10 mouse cellular contexts compared by ENCODE assay signal in genomic region chr13:100524896-100525295, GRCm38 (mm10).
"Had no signal": no experiment of that assay in that cellular context is flagged by ENCODE, and none has a peak within 500 bp of the region (broad histone marks: within the 10 kb centered on the region; RNA-seq: fewer than 3 reads in every experiment).

No protein-coding gene starts in this region.

- DNase-seq: kidney, adult 8-10 months; kidney, postnatal 10 days; kidney, postnatal 36 days; liver; liver, postnatal 0 days; lung, embryonic 14.5 days; right cerebral cortex, postnatal 14 days; right cerebral cortex, postnatal 4 days; thymus, adult 18-20 months; thymus, postnatal 36 days had no signal
